Mouse (Mus musculus) urinary bladder, postnatal 25 days (tissue): ENCODE data around the gene Gm38100.

Source experiments
- DNase-seq: peaks from one replicate; pipeline ENCODE4 v3.0.0; 2022; ENCODE audit warnings: low spot score

The Gm38100 gene

DNA sequence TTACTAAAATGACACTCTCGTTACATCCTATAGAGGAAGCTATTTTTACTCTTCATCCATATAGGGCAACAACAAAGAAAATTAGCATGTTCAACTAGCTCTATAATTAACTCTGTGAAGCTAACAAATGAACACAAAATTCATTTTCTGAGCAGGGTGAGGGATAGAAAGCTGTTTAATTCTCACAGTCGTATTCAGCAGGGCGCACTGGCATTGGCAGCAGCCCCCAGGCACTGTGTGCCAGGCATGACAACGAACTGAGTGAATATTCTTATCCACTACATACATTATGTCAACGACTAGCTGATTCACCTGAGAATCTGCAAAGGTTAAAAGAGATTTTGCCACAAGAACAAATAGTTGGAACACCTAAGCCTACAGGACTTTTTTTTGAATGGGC lies 50.6 kb downstream of the Gm38100 start:
- DNase-seq = no peak
